Mouse (Mus musculus) neural tube, embryonic 14.5 days (tissue): ENCODE measurements at regions not wholly inside any gene's neighbourhood (a gene's known extent, or its start where the extent isn't known, plus 50 kb on each side); places are given as distances from the start of the nearest gene placed in this dataset.

Source experiments
- ATAC-seq: fragments of 200-750 bp; cut with Nextera tagmentation; 2 replicates; pipeline ENCODE4 v1.8.0; 2017; ENCODE audit warnings: low read depth, mild to moderate bottlenecking, moderate TSS enrichment, moderate library complexity
- H3K27ac ChIP-seq: fragments of 300-500 bp; sonication (generic); 2 replicates; pipeline ENCODE4 v1.5.1; 2014; ENCODE audit warnings: low read depth, mild to moderate bottlenecking, control low read depth, low read length, moderate library complexity, mixed read lengths
- H3K27me3 ChIP-seq: fragments of 300-500 bp; sonication (generic); 2 replicates; pipeline ENCODE4 v1.6.1; 2014; ENCODE audit warnings: low read length; ENCODE audit not compliant: control insufficient read depth, insufficient read depth
- H3K36me3 ChIP-seq: fragments of 300-500 bp; sonication (generic); 2 replicates; pipeline ENCODE4 v1.6.1; 2014; ENCODE audit warnings: low read length, mixed read lengths; ENCODE audit not compliant: control insufficient read depth, insufficient read depth
- H3K4me1 ChIP-seq: fragments of 300-500 bp; sonication (generic); 2 replicates; pipeline ENCODE4 v1.6.1; 2014; ENCODE audit warnings: low read length; ENCODE audit not compliant: control insufficient read depth, insufficient read depth
- H3K4me2 ChIP-seq: fragments of 300-500 bp; sonication (generic); 2 replicates; pipeline ENCODE4 v1.6.1; 2014; ENCODE audit warnings: mild to moderate bottlenecking, low read depth, low read length, control low read depth
- H3K4me3 ChIP-seq: fragments of 300-500 bp; sonication (generic); 2 replicates; pipeline ENCODE4 v1.5.1; 2014; ENCODE audit warnings: low read depth, low read length, control low read depth, mixed read lengths
- H3K9ac ChIP-seq: fragments of 300-500 bp; sonication (generic); replicated peaks from 2 replicates; pipeline ENCODE4 v1.6.1; 2014; ENCODE audit warnings: low read depth, mild to moderate bottlenecking, control low read depth, low read length, mixed read lengths
- H3K9me3 ChIP-seq: fragments of 300-500 bp; sonication (generic); 2 replicates; pipeline ENCODE4 v1.6.1; 2016; ENCODE audit warnings: low read length; ENCODE audit not compliant: control insufficient read depth
- WGBS: fragments of 180-500 bp; shearing (Covaris S2); extraction: QIAGEN DNeasy Blood & Tissue Kit; methylation state at CpG from one replicate; pipeline ENCODE4 v1.1.7; 2014; 5-methylcytosine and 5-hydroxymethylcytosine counted together

DNA sequence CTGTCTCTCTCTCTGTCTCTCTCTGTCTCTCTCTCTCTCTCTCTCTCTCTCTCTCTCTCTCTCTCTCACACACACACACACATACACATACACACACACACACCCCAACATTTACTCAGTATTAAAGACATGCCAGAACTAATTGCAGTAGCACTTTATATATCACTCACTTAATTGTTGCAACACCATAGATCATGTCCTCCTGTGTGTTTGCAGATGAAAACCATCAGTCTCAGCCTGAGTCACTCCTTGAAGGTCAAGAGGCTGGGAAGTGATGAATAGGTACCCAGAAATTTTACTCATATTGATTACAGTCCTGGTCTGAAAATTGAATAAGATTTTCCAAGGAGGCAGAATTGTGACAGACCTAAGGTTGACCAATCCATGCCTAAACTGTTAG is 812.9 kb upstream of the Lrrc6 start:
- no peaks in the 10 kb centered on the region for H3K27me3 ChIP-seq

DNA sequence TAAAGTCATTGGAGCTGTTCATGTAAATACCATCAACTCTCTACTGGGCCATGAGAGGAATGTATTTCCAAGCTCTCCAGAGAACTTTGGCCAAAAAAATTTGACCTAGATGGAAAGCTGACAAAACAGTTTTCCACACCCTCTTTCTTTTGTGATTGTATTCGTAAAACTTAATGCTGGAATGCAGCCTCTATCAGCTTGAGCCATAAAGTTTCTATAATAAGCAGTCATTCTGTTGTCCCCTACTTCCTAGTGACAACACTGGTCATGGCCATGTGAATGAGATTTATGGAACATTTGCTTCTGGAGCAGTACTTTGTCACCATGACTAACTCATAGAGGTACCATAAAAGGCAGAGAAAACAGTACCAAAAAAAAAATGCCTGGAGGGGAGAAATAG is 805.0 kb upstream of the Lrrc6 start:
- no peak overlapping the region for H3K27ac ChIP-seq
- no peaks in the 10 kb centered on the region for H3K9me3 ChIP-seq
- no peak overlapping the region for H3K9ac ChIP-seq
- no peaks in the 10 kb centered on the region for H3K27me3 ChIP-seq
- H3K4me2 ChIP-seq: no peak overlapping the region
- no peak overlapping the region for H3K4me3 ChIP-seq
- no peak for ATAC-seq
- no peaks in the 10 kb centered on the region for H3K4me1 ChIP-seq
- no peaks in the 10 kb centered on the region for H3K36me3 ChIP-seq
- 56% methylated on average over 1 of the region's 1 CpGs for WGBS

More for the DNA sequence above, 812.9 kb upstream of the Lrrc6 start:
- no peaks in the 10 kb centered on the region for H3K36me3 ChIP-seq
- H3K4me3 ChIP-seq: no peak overlapping the region
- no peak overlapping the region for H3K27ac ChIP-seq
- no peak for ATAC-seq
- H3K4me1 ChIP-seq: no peaks in the 10 kb centered on the region
- no peak overlapping the region for H3K4me2 ChIP-seq
- H3K9me3 ChIP-seq: no peaks in the 10 kb centered on the region
- no peak overlapping the region for H3K9ac ChIP-seq

GRCm38 (mm10) chr15:67303804-67304203 is 803.1 kb upstream of the Lrrc6 start:
- H3K27ac ChIP-seq: no peak overlapping the region
- WGBS: 93% methylated on average over 1 of the region's 1 CpGs

GRCm38 (mm10) chr15:67301871-67302363 is 801.2 kb upstream of the Lrrc6 start:
- Histone ChIP-seq H3K36me3 (no peaks in the 10 kb centered on the region), H3K4me3 (no peak overlapping the region), H3K9me3 (no peaks in the 10 kb centered on the region), H3K9ac (no peak overlapping the region), H3K27ac (no peak overlapping the region), H3K27me3 (no peaks in the 10 kb centered on the region), H3K4me1 (no peaks in the 10 kb centered on the region), H3K4me2 (no peak overlapping the region)
- 79% methylated on average over 6 of the region's 6 CpGs for WGBS
- ATAC-seq: no peak

More at GRCm38 (mm10) chr15:67303804-67304203, 803.1 kb upstream of the Lrrc6 start:
- H3K36me3 ChIP-seq: no peaks in the 10 kb centered on the region
- H3K4me1 ChIP-seq: no peaks in the 10 kb centered on the region
- H3K4me3 ChIP-seq: no peak overlapping the region
- H3K9ac ChIP-seq: no peak overlapping the region
- H3K9me3 ChIP-seq: no peaks in the 10 kb centered on the region
- ATAC-seq: no peak
- H3K4me2 ChIP-seq: no peak overlapping the region
- H3K27me3 ChIP-seq: no peaks in the 10 kb centered on the region

DNA sequence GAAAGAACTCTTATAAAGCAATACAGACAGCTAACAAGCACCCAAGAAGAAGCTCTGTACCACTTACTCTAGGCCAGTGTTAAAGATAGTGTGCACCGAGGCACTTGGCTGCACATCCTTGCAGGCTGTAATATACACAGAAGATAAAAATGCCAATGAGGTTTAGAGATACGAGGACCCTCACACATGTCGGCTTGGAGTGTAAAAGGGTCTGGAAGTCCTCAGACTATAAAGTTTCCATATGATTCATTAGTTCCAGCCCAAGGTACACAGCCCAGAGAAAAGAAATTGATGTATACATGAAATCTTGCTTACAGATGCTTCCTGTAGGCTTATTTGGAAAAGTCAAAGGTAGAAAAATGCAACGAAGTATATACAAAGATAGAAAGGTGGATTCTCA is 800.3 kb upstream of the Lrrc6 start:
- WGBS: 87% methylated on average over 4 of the region's 4 CpGs
- H3K4me3 ChIP-seq: no peak overlapping the region
- H3K9ac ChIP-seq: no peak overlapping the region
- no peaks in the 10 kb centered on the region for H3K4me1 ChIP-seq
- H3K4me2 ChIP-seq: no peak overlapping the region
- H3K36me3 ChIP-seq: no peaks in the 10 kb centered on the region
- H3K9me3 ChIP-seq: no peaks in the 10 kb centered on the region
- H3K27ac ChIP-seq: no peak overlapping the region
- H3K27me3 ChIP-seq: no peaks in the 10 kb centered on the region
- no peak for ATAC-seq

- Histone ChIP-seq H3K9ac (no peak overlapping the region), H3K9me3 (no peaks in the 10 kb centered on the region), H3K4me2 (no peak overlapping the region), H3K36me3 (no peaks in the 10 kb centered on the region), H3K27ac (no peak overlapping the region), H3K4me3 (no peak overlapping the region), H3K4me1 (no peaks in the 10 kb centered on the region), H3K27me3 (no peaks in the 10 kb centered on the region)
- WGBS: 85% methylated on average over 1 of the region's 1 CpGs
- ATAC-seq: no peak
Measured at GRCm38 (mm10) chr15:67294797-67295196, 794.1 kb upstream of the Lrrc6 start.

- no peak for ATAC-seq
- no peak overlapping the region for H3K4me3 ChIP-seq
- WGBS: 80% methylated on average over 4 of the region's 4 CpGs
- no peaks in the 10 kb centered on the region for H3K4me1 ChIP-seq
- no peak overlapping the region for H3K27ac ChIP-seq
- H3K9ac ChIP-seq: no peak overlapping the region
- H3K36me3 ChIP-seq: no peaks in the 10 kb centered on the region
- H3K9me3 ChIP-seq: no peaks in the 10 kb centered on the region
- no peak overlapping the region for H3K4me2 ChIP-seq
- H3K27me3 ChIP-seq: no peaks in the 10 kb centered on the region
Measured at GRCm38 (mm10) chr15:67289749-67290148, 789.0 kb upstream of the Lrrc6 start.

DNA sequence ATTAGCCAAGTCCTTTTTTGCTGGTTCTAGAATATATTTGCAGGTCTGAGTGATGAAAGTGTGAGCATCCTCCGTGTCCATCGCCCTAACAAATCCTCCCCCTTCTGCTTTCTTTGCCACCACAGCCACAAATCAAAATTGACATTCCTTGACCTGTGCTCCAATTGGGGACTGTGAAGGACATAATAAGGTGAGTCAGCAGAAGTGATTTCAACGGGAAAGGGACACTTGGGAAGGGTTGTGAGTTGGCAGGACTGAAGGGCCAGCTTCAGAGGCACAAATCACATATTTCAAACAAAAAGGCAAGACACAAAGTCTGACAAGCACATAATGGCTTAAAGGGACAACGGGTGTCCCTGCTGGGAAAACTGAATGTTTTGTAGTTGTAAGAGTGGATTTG is 784.2 kb upstream of the Lrrc6 start:
- WGBS: 34% methylated on average over 4 of the region's 4 CpGs
- ATAC-seq: no peak

GRCm38 (mm10) chr15:67283275-67283972 is 782.7 kb upstream of the Lrrc6 start:
- Histone ChIP-seq H3K36me3 (no peaks in the 10 kb centered on the region), H3K4me1 (no peaks in the 10 kb centered on the region), H3K27ac (no peak overlapping the region), H3K9me3 (no peaks in the 10 kb centered on the region), H3K4me3 (no peak overlapping the region), H3K4me2 (no peak overlapping the region), H3K9ac (no peak overlapping the region), H3K27me3 (no peaks in the 10 kb centered on the region)
- ATAC-seq: no peak
- 85% methylated on average over 3 of the region's 3 CpGs for WGBS

More for the DNA sequence above, 784.2 kb upstream of the Lrrc6 start:
- Histone ChIP-seq H3K36me3 (no peaks in the 10 kb centered on the region), H3K27me3 (no peaks in the 10 kb centered on the region), H3K9ac (no peak overlapping the region), H3K4me1 (no peaks in the 10 kb centered on the region), H3K4me2 (no peak overlapping the region), H3K4me3 (no peak overlapping the region), H3K9me3 (no peaks in the 10 kb centered on the region), H3K27ac (no peak overlapping the region)
